Mouse (Mus musculus) heart, adult 8-10 months (tissue): ENCODE results near the gene Vamp4. TPM values are rescaled to one million over a fixed set of nuclear protein-coding genes. Genes with fewer than 3 reads are reported as not detected.

Experiments used
- DNase-seq: peaks from one replicate; pipeline ENCODE4 v3.0.0; 2022; ENCODE audit warnings: low spot score
- total RNA-seq, 4 experiments: library from RNA; stranded (reverse); gene quantifications; 2 replicates each; pipeline ENCODE4 v1.2.4; 2022

The Vamp4 gene
- 10 to 100 TPM; 20.9 to 25.3 (median 24.1) TPM for total RNA-seq

- peak; percentile 89 for DNase-seq
Measured at GRCm38 (mm10) chr1:162570260-162570748, at the start of gene Vamp4. TSS of gene Vamp4 (plus strand) at chr1:162570515.

- no peak for DNase-seq
Measured at GRCm38 (mm10) chr1:162529651-162530050, 40.7 kb upstream of the Vamp4 start.

- no peak for DNase-seq
Measured at GRCm38 (mm10) chr1:162530666-162531065, 39.6 kb upstream of the Vamp4 start.

- DNase-seq, result no peak
Measured at GRCm38 (mm10) chr1:162531584-162531983, 38.7 kb upstream of the Vamp4 start.

- no peak for DNase-seq
Measured at GRCm38 (mm10) chr1:162532330-162532729, 38.0 kb upstream of the Vamp4 start.

- DNase-seq, result no peak
Measured at GRCm38 (mm10) chr1:162533766-162534560, 36.4 kb upstream of the Vamp4 start.

- DNase-seq, result no peak
Measured at GRCm38 (mm10) chr1:162543231-162543630, 27.1 kb upstream of the Vamp4 start.

GRCm38 (mm10) chr1:162547607-162548006, 22.7 kb upstream of the Vamp4 start:
- DNase-seq, result no peak

GRCm38 (mm10) chr1:162548016-162548916, 22.0 kb upstream of the Vamp4 start, which contains the start of gene Mettl13:
TSS of gene Mettl13 (minus strand) at chr1:162548551.
- DNase-seq, result peak; percentile 89

GRCm38 (mm10) chr1:162548917-162549613, 21.2 kb upstream of the Vamp4 start:
- no peak for DNase-seq

GRCm38 (mm10) chr1:162549615-162550283, 20.6 kb upstream of the Vamp4 start:
- no peak for DNase-seq

- no peak for DNase-seq
Measured at GRCm38 (mm10) chr1:162552956-162553355, 17.4 kb upstream of the Vamp4 start.

- DNase-seq, result no peak
Measured at GRCm38 (mm10) chr1:162554193-162554592, 16.1 kb upstream of the Vamp4 start.

- no peak for DNase-seq
Measured at GRCm38 (mm10) chr1:162563236-162563635, 7.1 kb upstream of the Vamp4 start.

GRCm38 (mm10) chr1:162564992-162565391, 5.3 kb upstream of the Vamp4 start:
- DNase-seq, result no peak

- DNase-seq, result no peak
Measured at GRCm38 (mm10) chr1:162567351-162567750, 3.0 kb upstream of the Vamp4 start.

- peak; percentile 47 for DNase-seq
Measured at GRCm38 (mm10) chr1:162570931-162571601, 751 bp downstream of the Vamp4 start.

- no peak for DNase-seq
Measured at GRCm38 (mm10) chr1:162575098-162575497, 4.8 kb downstream of the Vamp4 start.

GRCm38 (mm10) chr1:162582884-162583283, 12.6 kb downstream of the Vamp4 start:
- no peak for DNase-seq

- no peak for DNase-seq
Measured at GRCm38 (mm10) chr1:162586282-162586681, 16.0 kb downstream of the Vamp4 start.
